Mouse (Mus musculus) erythroblast, embryonic 14.5 days (primary cell): Measurements from ENCODE around the gene Slc7a1.

ENCODE experiments used
- GATA1 ChIP-seq: IDR thresholded peaks from 2 replicates; pipeline ENCODE4 v1.6.1; 2012; ENCODE audit warnings: low read length, inconsistent platforms, mixed read lengths
- TAL1 ChIP-seq: IDR thresholded peaks from 3 replicates; pipeline ENCODE4 v1.6.1; 2012; ENCODE audit warnings: low read length, inconsistent platforms, mixed read lengths

DNA sequence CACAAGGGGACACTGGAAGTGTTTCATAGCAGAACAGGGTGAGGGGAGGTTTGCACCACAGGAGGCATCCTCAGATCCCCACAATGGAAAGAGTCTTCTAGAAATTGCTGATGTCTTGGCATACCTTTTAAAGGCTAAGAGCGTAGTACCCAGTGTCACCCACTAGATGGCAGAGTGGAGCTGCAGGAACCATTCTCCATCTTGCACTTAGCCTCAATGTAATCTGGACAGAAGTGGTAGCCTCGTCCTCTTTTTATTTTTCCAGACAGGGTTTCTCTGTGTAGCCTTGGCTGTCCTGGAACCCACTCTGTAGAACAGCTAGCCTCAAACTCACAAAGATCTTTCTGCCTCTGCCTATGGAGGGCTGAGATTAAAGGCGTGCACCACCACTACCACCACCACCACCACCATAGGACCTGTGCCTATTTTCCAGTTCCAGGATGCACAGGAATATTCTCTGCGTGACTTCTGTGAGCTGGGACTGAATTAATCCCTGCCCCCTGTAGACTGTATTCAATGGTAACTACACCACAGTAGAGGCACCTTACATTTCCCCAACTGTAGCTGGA, 74.3 kb downstream of the Slc7a1 start:
- TF ChIP-seq TAL1 = no peak
- TF ChIP-seq GATA1 = no peak
